Mouse (Mus musculus) colon, adult 2 months (tissue): ENCODE data around the gene Olfr283. TPM values are rescaled to one million over a fixed set of nuclear protein-coding genes. Genes with fewer than 3 reads are reported as not detected.

Experiments used
- polyA plus RNA-seq: library from polyadenylated mRNA; depleted of rRNA; stranded (reverse); fragments of >200 nt; gene quantifications from 2 replicates; pipeline ENCODE4 v1.2.3, GENCODE M21; 2012; rRNA removed

Olfr283 gene
- polyA plus RNA-seq = not detected in 2 replicates

GRCm38 (mm10) chr15:98380846-98381245 is at the start of gene Olfr283:
Olfr283 (minus strand) TSS chr15:98380946.

GRCm38 (mm10) chr15:98340887-98341286 is 39.9 kb downstream of the Olfr283 start, which contains the start of gene Olfr284:
Olfr284 (minus strand) TSS chr15:98340987.

Other genes with a start within 250 kb of the Olfr283 start
- 44.3 and 46.2 TPM in 2 replicates for gene Asb8, start 215.3 kb downstream of the Olfr283 start, polyA plus RNA-seq
- gene Ccdc184, start 213.8 kb downstream of the Olfr283 start, polyA plus RNA-seq = 0.78 and 1.1 TPM in 2 replicates
- not detected in 2 replicates for gene Olfr288, start 185.4 kb downstream of the Olfr283 start, polyA plus RNA-seq
- gene Gm44579, start 160.0 kb downstream of the Olfr283 start, polyA plus RNA-seq = not detected in 2 replicates
- gene Olfr287, start 159.9 kb downstream of the Olfr283 start, polyA plus RNA-seq = 0.24 TPM in 2 replicates
- gene Olfr286, start 146.5 kb downstream of the Olfr283 start, polyA plus RNA-seq = 0.21 TPM in 1 of 2 replicates, not detected in the other
- not detected in 2 replicates for gene H1fnt, start 123.7 kb downstream of the Olfr283 start, polyA plus RNA-seq
- 0.45 and 0.62 TPM in 2 replicates for gene Zfp641, start 84.8 kb downstream of the Olfr283 start, polyA plus RNA-seq
- not detected in 2 replicates for gene Olfr285, start 63.6 kb downstream of the Olfr283 start, polyA plus RNA-seq
- not detected in 2 replicates for gene Olfr284, start 40.0 kb downstream of the Olfr283 start, polyA plus RNA-seq
- gene Olfr282, start 50.3 kb upstream of the Olfr283 start, polyA plus RNA-seq = not detected in 2 replicates
- not detected in 2 replicates for gene Olfr281, start 71.6 kb upstream of the Olfr283 start, polyA plus RNA-seq
- not detected in 2 replicates for gene OR5BS1P, start 89.0 kb upstream of the Olfr283 start, polyA plus RNA-seq
- gene Lalba, start 101.8 kb upstream of the Olfr283 start, polyA plus RNA-seq = not detected in 2 replicates
- gene Olfr279, start 111.5 kb upstream of the Olfr283 start, polyA plus RNA-seq = not detected in 2 replicates
- 23.5 and 24.8 TPM in 2 replicates for gene Kansl2, start 153.3 kb upstream of the Olfr283 start, polyA plus RNA-seq
- 6.0 and 6.3 TPM in 2 replicates for gene Ccnt1, start 190.0 kb upstream of the Olfr283 start, polyA plus RNA-seq
- 0.43 TPM in 1 of 2 replicates, not detected in the other for gene 4930415O20Rik, start 190.1 kb upstream of the Olfr283 start, polyA plus RNA-seq
- 189 and 211 TPM in 2 replicates for gene Adcy6, start 229.1 kb upstream of the Olfr283 start, polyA plus RNA-seq
- gene Cacnb3, start 249.9 kb upstream of the Olfr283 start, polyA plus RNA-seq = 96.4 and 107 TPM in 2 replicates